Mouse (Mus musculus): ENCODE results near the gene Mettl24.
"Not testable (repeated sequence)": the region's sequence is repeated elsewhere in the genome, so short reads cannot be mapped to it uniquely, and the experiment has no call there.

The Mettl24 gene

DNA sequence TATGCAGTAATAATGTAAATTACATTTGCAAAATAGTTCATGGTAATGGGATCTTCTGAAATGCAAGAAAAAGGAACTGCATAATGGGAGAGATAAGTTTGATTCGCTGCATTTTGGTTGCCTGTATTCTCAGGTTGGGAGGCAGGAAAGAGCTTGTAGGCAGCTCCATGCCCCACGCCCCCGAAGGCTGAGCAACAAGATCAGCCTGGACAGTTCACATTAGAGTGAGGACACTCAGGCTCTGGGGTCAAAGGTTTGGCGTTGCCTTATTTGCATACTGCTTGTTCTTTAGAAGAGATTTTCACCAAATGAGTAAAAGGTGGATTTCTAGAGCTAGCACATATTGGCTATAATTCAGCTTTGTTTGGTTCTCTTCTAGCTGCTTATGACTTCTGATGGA is 123.1 kb downstream of the Mettl24 start:
- no peak for DNase-seq (ENCODE audit: low spot score in 2 of 2)

GRCm38 (mm10) chr10:40809411-40809910 is 126.4 kb downstream of the Mettl24 start:
- DNase-seq (ENCODE audit: low spot score in 2 of 2): not testable (repeated sequence)

GRCm38 (mm10) chr10:40813627-40814026 is 130.5 kb downstream of the Mettl24 start:
- no peak for DNase-seq (ENCODE audit: low spot score in 2 of 2)

GRCm38 (mm10) chr10:40816471-40816870 is 133.4 kb downstream of the Mettl24 start:
- DNase-seq (ENCODE audit: low spot score in 2 of 2): no peak

GRCm38 (mm10) chr10:40825952-40826351 is 142.9 kb downstream of the Mettl24 start:
- DNase-seq (ENCODE audit: low spot score in 2 of 2): no peak

GRCm38 (mm10) chr10:40827706-40828105 is 144.6 kb downstream of the Mettl24 start:
- DNase-seq (ENCODE audit: low spot score in 2 of 2): peak in 1 of 2 experiments; percentile 41

- no peak for DNase-seq (ENCODE audit: low spot score in 2 of 2)
These were observed 147.2 kb downstream of the Mettl24 start for GRCm38 (mm10) chr10:40830312-40830711.

GRCm38 (mm10) chr10:40831267-40831666 is 148.2 kb downstream of the Mettl24 start:
- DNase-seq (ENCODE audit: low spot score in 2 of 2): no peak

DNA sequence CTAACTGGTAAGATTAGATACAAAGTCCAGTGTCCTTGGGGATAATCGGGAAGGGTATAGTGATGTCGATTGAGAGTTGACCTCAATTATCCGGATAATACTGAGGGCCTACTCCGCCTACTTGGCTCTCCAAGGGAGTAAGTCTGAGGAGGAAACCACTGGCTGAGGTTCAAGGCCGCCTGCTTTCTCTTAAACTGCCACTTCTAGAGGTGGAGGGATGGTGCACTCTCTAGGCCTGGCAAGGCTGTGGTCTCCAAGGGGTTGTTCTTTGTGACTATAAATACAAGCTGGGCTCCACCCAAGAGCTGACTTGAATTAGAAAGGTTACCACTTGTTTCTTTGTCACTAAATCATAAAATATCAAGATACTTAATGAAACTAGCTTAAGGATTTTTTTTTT is 157.0 kb downstream of the Mettl24 start:
- DNase-seq (ENCODE audit: low spot score in 2 of 2): no peak

DNA sequence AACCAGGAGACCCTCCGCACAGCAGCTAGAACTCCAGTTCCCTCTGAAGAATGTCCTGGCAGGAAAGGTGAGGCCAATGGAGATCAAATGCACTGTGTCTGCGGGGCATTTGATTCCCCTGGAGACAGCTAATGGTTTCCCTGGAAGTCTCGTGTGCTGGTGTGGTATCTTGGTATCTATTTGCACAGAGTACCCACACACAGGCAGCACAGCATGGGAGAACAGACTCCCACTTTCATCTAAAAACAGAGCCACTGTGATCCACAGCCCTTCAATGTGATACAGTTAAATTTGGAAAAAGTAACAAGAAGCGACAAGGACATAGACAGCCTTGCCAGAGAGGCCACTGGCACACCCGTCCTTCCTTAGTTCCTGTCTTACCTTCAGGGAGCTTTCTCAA is 160.8 kb downstream of the Mettl24 start:
- peak in 1 of 2 experiments; percentile 57 for DNase-seq (ENCODE audit: low spot score in 2 of 2)

GRCm38 (mm10) chr10:40844546-40844945 is 161.5 kb downstream of the Mettl24 start:
- DNase-seq (ENCODE audit: low spot score in 2 of 2): no peak

GRCm38 (mm10) chr10:40845626-40846025 is 162.5 kb downstream of the Mettl24 start:
- DNase-seq (ENCODE audit: low spot score in 2 of 2): no peak

DNA sequence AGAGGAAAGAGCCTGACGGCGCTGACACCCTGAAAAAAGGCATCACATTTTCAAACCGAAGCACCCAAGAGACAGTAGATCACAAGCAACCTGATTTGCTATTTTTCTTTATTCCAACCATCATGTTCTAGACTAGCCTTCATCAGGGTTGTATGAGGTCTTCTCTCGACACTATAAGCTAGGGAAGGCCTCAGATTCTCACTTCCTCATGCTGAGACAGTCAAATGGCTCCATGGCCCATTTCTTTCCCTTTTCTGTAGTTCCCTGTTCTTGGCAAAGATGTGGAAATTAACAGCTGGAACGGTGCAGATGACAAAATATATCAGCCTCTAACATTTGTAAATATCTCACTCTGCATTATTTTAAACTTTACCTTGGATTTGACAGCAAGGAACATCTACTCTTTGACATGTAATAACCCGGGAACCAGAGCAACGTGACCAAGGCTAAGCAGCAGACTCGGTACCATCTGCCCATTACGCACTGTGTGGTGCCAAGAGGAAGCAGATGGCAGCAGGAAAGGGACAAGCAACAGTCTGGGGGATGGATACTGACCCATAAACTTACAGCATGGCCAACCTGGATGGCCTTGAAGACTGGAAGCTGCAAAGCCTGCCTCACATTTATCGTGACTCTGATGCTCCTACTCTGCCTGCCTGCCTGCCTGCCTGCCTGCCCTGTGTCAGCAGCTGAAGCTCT is 164.2 kb downstream of the Mettl24 start:
- no peak for DNase-seq (ENCODE audit: low spot score in 2 of 2)

- DNase-seq (ENCODE audit: low spot score in 2 of 2): no peak
These were observed 167.6 kb downstream of the Mettl24 start for GRCm38 (mm10) chr10:40850644-40851043.

DNA sequence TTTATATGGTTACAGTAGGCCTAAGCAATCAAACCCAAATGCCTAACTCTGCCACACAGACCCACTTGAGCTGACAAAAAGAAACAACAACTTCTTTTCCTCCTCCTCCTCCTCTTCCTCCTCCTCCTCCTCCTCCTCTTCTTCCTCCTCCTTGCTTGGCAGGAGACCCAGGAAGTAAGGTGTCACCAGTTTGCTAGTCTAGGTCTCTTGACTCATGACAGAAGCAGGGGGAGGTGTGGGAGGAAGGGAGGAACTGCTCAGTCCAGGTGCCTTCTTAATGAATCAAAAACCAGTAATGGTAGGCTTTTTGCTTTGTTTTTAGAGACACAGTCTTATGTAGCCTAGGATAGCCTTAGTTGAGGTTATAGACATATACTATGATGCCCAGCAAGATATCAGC is 168.1 kb downstream of the Mettl24 start:
- no peak for DNase-seq (ENCODE audit: low spot score in 2 of 2)

DNA sequence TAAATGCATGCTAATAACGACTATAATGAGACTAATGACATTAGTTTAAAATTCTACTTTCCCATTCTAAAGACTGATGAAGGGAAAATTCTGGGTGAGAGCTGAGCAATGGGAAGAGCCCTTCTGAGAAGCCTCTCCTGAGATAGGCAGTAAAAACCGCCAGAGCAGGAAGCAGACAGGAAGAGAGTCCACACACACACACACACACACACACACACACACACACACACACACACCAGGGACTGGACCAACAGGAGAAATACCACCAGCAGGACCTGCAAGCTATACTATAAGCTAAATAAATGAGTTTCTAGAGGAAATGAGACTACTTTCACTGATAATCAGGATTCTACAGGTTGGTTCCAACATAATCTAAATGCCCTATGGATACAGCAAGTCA is 172.5 kb downstream of the Mettl24 start:
- no peak for DNase-seq (ENCODE audit: low spot score in 2 of 2)

GRCm38 (mm10) chr10:40856703-40857102 is 173.6 kb downstream of the Mettl24 start:
- DNase-seq (ENCODE audit: low spot score in 2 of 2): no peak

GRCm38 (mm10) chr10:40857599-40857998 is 174.5 kb downstream of the Mettl24 start:
- no peak for DNase-seq (ENCODE audit: low spot score in 2 of 2)
